Mouse (Mus musculus) liver, adult (tissue): ENCODE results near the gene Vmn1r239-ps.
"Not testable (repeated sequence)": the region's sequence is repeated elsewhere in the genome, so short reads cannot be mapped to it uniquely, and the experiment has no call there.

ENCODE experiments used
- GATA4 ChIP-seq: IDR thresholded peaks from 2 replicates; pipeline ENCODE4 v1.6.1; 2014; ENCODE audit warnings: mild to moderate bottlenecking, low read length; ENCODE audit not compliant: insufficient replicate concordance

Gene Vmn1r239-ps

GRCm38 (mm10) chrX:147453610-147454009 is at the start of gene Vmn1r239-ps:
Gene Vmn1r239-ps, minus strand, starts transcription at chrX:147453710.
- not testable (repeated sequence) for TF ChIP-seq GATA4

- TF ChIP-seq GATA4: no peak
Measured at GRCm38 (mm10) chrX:147489551-147489950, 36.0 kb upstream of the Vmn1r239-ps start.

DNA sequence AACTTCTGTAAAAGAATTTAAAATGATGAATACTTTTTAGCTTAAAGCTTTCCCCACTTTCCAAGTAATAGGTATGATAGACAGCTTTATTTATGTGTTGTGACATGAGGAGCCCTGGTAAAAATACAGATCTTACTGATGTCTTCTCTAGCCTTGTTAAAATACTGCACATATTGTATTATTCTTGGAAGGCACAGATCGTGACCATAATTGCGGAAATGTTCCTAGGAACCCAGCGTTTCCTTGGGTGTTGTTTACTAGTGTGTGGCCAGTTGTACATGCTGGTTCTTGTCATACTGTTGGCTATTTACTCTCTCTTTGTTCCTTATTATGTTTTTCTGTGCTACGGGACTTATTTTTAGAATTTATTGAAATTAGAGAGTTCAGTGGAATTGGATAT is 10.1 kb downstream of the Vmn1r239-ps start:
- TF ChIP-seq GATA4: no peak

DNA sequence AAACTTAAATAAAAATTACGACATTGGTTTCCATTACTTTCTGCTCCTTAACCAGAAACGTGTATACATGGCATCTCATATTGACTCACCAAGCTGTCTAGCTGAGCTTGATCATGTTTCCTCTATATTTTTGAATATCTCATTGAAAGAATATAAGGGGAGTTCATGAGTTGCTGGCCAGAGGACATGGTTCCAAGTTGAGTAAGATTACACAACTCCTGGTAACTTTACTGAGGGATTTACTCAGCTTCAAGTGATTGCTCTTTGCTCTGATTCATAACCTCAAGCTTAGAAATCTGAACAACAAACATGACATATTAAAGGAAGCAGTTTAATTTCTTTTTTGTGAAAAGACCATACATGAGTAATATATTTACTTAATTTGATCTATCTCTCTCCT is 18.1 kb downstream of the Vmn1r239-ps start:
- no peak for TF ChIP-seq GATA4

DNA sequence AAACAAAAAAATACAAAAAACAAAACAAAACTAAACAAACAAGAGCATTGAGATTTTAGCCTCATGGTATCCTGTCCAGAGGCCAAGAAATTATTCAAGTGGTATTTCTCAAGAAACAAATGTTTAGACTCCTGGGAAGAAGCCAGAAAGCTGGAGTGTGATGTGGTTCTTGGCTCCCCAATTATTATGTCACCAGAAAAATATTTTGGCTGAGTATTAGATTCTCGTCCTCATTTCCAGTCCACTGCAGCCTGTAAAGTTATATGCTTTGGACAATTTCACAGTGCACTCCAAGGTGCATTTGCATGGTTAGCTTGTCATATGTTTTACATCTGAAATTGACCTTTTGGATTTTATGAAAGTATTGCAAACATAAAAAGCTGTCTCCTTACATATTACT is 23.8 kb downstream of the Vmn1r239-ps start:
- TF ChIP-seq GATA4: no peak

GRCm38 (mm10) chrX:147429129-147429528 is 24.4 kb downstream of the Vmn1r239-ps start, which contains the start of gene Il13ra2:
Gene Il13ra2, minus strand, starts transcription at chrX:147429192.
- no peak for TF ChIP-seq GATA4
